Mouse (Mus musculus): ENCODE results near the gene Nup54. TPM values are rescaled to one million over a fixed set of nuclear protein-coding genes. Genes with fewer than 3 reads are reported as not detected.
A peak's percentile ranks its signal among the peaks of the same experiment; 100 is the strongest.

Gene Nup54
- total and polyA plus RNA-seq, 2 experiments, result 13.7 to 20.0 TPM

DNA sequence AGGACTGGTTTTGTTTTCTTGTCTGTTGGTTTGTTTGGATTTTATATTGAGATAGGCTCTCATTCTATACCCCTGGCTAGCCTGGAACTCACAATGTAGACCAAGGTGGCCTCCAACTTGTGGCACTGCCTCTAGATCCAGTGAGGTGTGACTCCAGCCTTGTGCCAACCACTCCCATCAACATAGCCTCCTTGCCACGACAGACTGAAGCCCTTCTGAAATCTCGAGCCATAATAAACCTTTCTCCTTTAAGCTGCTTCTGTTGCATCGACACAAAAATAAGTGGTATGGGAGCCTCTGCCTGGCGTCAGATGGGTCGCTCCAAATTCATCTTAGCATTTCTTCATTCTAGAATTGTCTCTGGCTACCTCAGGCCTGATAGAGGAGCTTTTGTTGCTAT is 11.7 kb upstream of the Nup54 start:
- no peak for TF ChIP-seq POLR2A (IDR thresholded peaks at IDR 0.05; ENCODE audit: extremely low read depth, insufficient read depth, low read length)
- no peak for TF ChIP-seq CTCF (IDR thresholded peaks at IDR 0.05; ENCODE audit: low read depth, low read length)
- H3K36me3 ChIP-seq (ENCODE audit: control insufficient read depth, insufficient read depth, low read length), result peaks cover 72% of the 10 kb centered on the region
- H3K9ac ChIP-seq (ENCODE audit: low read depth, low read length), result no peak overlapping the region
- H3K79me2 ChIP-seq (ENCODE audit: control insufficient read depth, insufficient read depth, low read length), result no peaks in the 10 kb centered on the region
- no peaks in the 10 kb centered on the region for H3K27me3 ChIP-seq (ENCODE audit: control insufficient read depth, insufficient read depth, low read length)
- H3K4me3 ChIP-seq (ENCODE audit: insufficient read depth, low read depth, low read length), result no peak overlapping the region
- H3K4me1 ChIP-seq (ENCODE audit: control insufficient read depth, insufficient read depth, low read length), result peaks cover 8% of the 10 kb centered on the region
- no peak for DNase-seq (ENCODE audit: extremely low read depth, low read depth, low spot score)
- H3K27ac ChIP-seq (replicated peaks; ENCODE audit: insufficient read depth, low read depth, low read length), result no peak overlapping the region
- WGBS, result 97% methylated on average over 5 of the region's 5 CpGs

DNA sequence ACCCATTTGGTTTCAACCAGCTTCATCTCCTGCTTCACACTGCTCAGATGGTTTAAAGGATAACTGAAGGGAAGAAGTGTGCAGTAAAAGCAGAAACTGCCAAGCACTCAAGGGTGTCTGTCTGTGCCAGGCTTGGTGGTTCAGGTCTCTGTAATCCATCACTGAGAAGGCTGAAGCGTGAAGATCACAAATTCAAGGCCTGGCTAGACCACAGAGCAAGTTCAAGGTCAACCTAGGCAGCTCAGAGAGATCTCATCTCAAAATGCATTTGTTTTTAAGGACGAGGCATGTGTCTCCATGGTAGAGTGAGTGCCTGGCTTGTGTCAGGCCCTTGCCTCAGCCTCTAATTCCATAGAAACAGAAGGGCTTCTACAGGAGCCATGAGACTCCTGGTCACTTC is 10.0 kb upstream of the Nup54 start:
- Histone ChIP-seq H3K36me3 (ENCODE audit: control insufficient read depth, insufficient read depth, low read length) (peaks cover 63% of the 10 kb centered on the region), H3K79me2 (ENCODE audit: control insufficient read depth, insufficient read depth, low read length) (no peaks in the 10 kb centered on the region), H3K27ac (replicated peaks; ENCODE audit: insufficient read depth, low read depth, low read length) (no peak overlapping the region), H3K27me3 (ENCODE audit: control insufficient read depth, insufficient read depth, low read length) (no peaks in the 10 kb centered on the region), H3K9ac (ENCODE audit: low read depth, low read length) (no peak overlapping the region), H3K4me1 (ENCODE audit: control insufficient read depth, insufficient read depth, low read length) (peaks cover 10% of the 10 kb centered on the region), H3K4me3 (ENCODE audit: insufficient read depth, low read depth, low read length) (no peak overlapping the region)
- TF ChIP-seq CTCF (IDR thresholded peaks at IDR 0.05; ENCODE audit: low read depth, low read length) (no peak), POLR2A (IDR thresholded peaks at IDR 0.05; ENCODE audit: extremely low read depth, insufficient read depth, low read length) (no peak)
- WGBS, result 72% methylated on average over 2 of the region's 2 CpGs
- no peak for DNase-seq (ENCODE audit: extremely low read depth, low read depth, low spot score)

DNA sequence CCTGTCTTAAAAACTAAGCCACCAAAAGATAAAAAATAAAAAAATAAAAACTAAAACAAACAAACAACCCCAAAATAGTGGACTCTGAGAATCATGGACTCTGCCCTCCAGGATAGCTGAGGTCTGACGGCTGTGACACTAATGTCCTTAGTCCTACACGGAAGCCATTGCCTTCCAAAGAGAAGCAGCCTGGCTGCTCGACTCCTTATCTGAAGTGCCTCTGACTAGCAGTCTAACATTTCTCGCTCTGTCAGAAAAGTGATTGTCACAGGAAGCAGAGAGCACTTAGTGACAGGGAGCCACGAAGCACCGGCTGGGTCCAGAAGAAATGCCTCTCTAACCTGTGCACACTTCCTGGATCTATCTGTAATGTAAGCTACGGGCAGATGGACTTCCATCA is 7.9 kb upstream of the Nup54 start:
- no peaks in the 10 kb centered on the region for H3K27me3 ChIP-seq (ENCODE audit: control insufficient read depth, insufficient read depth, low read length)
- DNase-seq (ENCODE audit: extremely low read depth, low read depth, low spot score), result peak; percentile 83
- H3K4me3 ChIP-seq (ENCODE audit: insufficient read depth, low read depth, low read length), result no peak overlapping the region
- peak overlapping the region; percentile 86 for H3K27ac ChIP-seq (replicated peaks; ENCODE audit: insufficient read depth, low read depth, low read length)
- peaks cover 43% of the 10 kb centered on the region for H3K36me3 ChIP-seq (ENCODE audit: control insufficient read depth, insufficient read depth, low read length)
- peak overlapping the region; percentile 12; the same call in 1 of the 2 replicates for H3K9ac ChIP-seq (ENCODE audit: low read depth, low read length)
- WGBS, result 12% methylated on average over 7 of the region's 7 CpGs
- H3K4me1 ChIP-seq (ENCODE audit: control insufficient read depth, insufficient read depth, low read length), result peaks cover 10% of the 10 kb centered on the region
- TF ChIP-seq POLR2A (IDR thresholded peaks at IDR 0.05; ENCODE audit: extremely low read depth, insufficient read depth, low read length) (no peak), CTCF (IDR thresholded peaks at IDR 0.05; ENCODE audit: low read depth, low read length) (no peak)
- no peaks in the 10 kb centered on the region for H3K79me2 ChIP-seq (ENCODE audit: control insufficient read depth, insufficient read depth, low read length)

- 32% methylated on average over 5 of the region's 5 CpGs for WGBS
- H3K79me2 ChIP-seq (ENCODE audit: control insufficient read depth, insufficient read depth, low read length), result no peaks in the 10 kb centered on the region
- peak; percentile 83 for DNase-seq (ENCODE audit: extremely low read depth, low read depth, low spot score)
- peaks cover 30% of the 10 kb centered on the region for H3K36me3 ChIP-seq (ENCODE audit: control insufficient read depth, insufficient read depth, low read length)
- H3K4me3 ChIP-seq (ENCODE audit: insufficient read depth, low read depth, low read length), result no peak overlapping the region
- H3K9ac ChIP-seq (ENCODE audit: low read depth, low read length), result no peak overlapping the region
- peak overlapping the region; percentile 68 for H3K27ac ChIP-seq (replicated peaks; ENCODE audit: insufficient read depth, low read depth, low read length)
- peaks cover 10% of the 10 kb centered on the region for H3K4me1 ChIP-seq (ENCODE audit: control insufficient read depth, insufficient read depth, low read length)
- no peaks in the 10 kb centered on the region for H3K27me3 ChIP-seq (ENCODE audit: control insufficient read depth, insufficient read depth, low read length)
- TF ChIP-seq CTCF (IDR thresholded peaks at IDR 0.05; ENCODE audit: low read depth, low read length) (no peak), POLR2A (IDR thresholded peaks at IDR 0.05; ENCODE audit: extremely low read depth, insufficient read depth, low read length) (no peak)
Measured at GRCm38 (mm10) chr5:92441494-92441893, 6.5 kb upstream of the Nup54 start.

GRCm38 (mm10) chr5:92438540-92438939 is 3.5 kb upstream of the Nup54 start:
- no peaks in the 10 kb centered on the region for H3K27me3 ChIP-seq (ENCODE audit: control insufficient read depth, insufficient read depth, low read length)
- peaks cover 9% of the 10 kb centered on the region for H3K4me1 ChIP-seq (ENCODE audit: control insufficient read depth, insufficient read depth, low read length)
- TF ChIP-seq POLR2A (IDR thresholded peaks at IDR 0.05; ENCODE audit: extremely low read depth, insufficient read depth, low read length), result no peak
- TF ChIP-seq CTCF (IDR thresholded peaks at IDR 0.05; ENCODE audit: low read depth, low read length), result no peak
- no peak for DNase-seq (ENCODE audit: extremely low read depth, low read depth, low spot score)
- peaks cover 6% of the 10 kb centered on the region; the same call in 1 of the 2 replicates for H3K36me3 ChIP-seq (ENCODE audit: control insufficient read depth, insufficient read depth, low read length)
- no peak overlapping the region for H3K4me3 ChIP-seq (ENCODE audit: insufficient read depth, low read depth, low read length)
- no peak overlapping the region for H3K9ac ChIP-seq (ENCODE audit: low read depth, low read length)
- no peak overlapping the region for H3K27ac ChIP-seq (replicated peaks; ENCODE audit: insufficient read depth, low read depth, low read length)
- H3K79me2 ChIP-seq (ENCODE audit: control insufficient read depth, insufficient read depth, low read length), result peaks cover 5% of the 10 kb centered on the region; the same call in 1 of the 2 replicates
- WGBS, result 75% methylated on average over 8 of the region's 8 CpGs

DNA sequence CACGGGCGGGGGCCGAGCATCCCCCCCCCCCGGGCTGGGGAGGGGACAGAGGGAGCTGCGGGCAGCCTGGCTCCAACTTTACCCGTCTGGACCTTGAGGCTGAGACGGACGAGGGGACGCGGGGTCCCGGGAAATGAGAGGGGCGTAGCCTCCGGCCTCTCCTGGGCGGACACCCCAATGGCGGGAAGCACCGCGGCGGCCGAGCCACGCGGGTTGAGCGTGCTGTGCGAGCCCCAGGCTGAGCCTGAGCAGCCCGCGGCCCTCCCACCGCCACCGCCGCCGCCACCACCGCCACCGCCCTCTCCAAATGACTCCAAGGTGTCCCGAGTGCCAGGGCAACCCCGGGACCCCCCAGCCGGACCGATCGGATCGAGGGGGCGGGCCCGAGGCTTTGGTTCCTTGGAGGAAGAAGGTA is 441 bp downstream of the Nup54 start:
- H3K36me3 ChIP-seq (ENCODE audit: control insufficient read depth, insufficient read depth, low read length), result peaks cover 5% of the 10 kb centered on the region
- H3K27ac ChIP-seq (replicated peaks; ENCODE audit: insufficient read depth, low read depth, low read length), result peak overlapping the region; percentile 77
- H3K27me3 ChIP-seq (ENCODE audit: control insufficient read depth, insufficient read depth, low read length), result no peaks in the 10 kb centered on the region
- WGBS, result 0% methylated on average over 26 of the region's 39 CpGs
- DNase-seq (ENCODE audit: extremely low read depth, low read depth, low spot score), result peak; percentile 40
- TF ChIP-seq POLR2A (IDR thresholded peaks at IDR 0.05; ENCODE audit: extremely low read depth, insufficient read depth, low read length) (no peak), CTCF (IDR thresholded peaks at IDR 0.05; ENCODE audit: low read depth, low read length) (no peak)
- H3K4me3 ChIP-seq (ENCODE audit: insufficient read depth, low read depth, low read length), result peak overlapping the region; percentile 71
- H3K9ac ChIP-seq (ENCODE audit: low read depth, low read length), result peak overlapping the region; percentile 72
- peaks cover 4% of the 10 kb centered on the region; the same call in 1 of the 2 replicates for H3K4me1 ChIP-seq (ENCODE audit: control insufficient read depth, insufficient read depth, low read length)
- H3K79me2 ChIP-seq (ENCODE audit: control insufficient read depth, insufficient read depth, low read length), result peaks cover 9% of the 10 kb centered on the region; the same call in 1 of the 2 replicates

Measured in liver, adult 2 months (tissue).